Mouse (Mus musculus): Measurements from ENCODE around the gene Insm2.
"Not testable (repeated sequence)": the region's sequence is repeated elsewhere in the genome, so short reads cannot be mapped to it uniquely, and the experiment has no call there.

Gene Insm2

GRCm38 (mm10) chr12:55598887-55599561, at the start of gene Insm2:
Insm2 (plus strand) TSS chr12:55599427.
- no peak for DNase-seq

- not testable (repeated sequence) for DNase-seq
These were observed 44.3 kb upstream of the Insm2 start for GRCm38 (mm10) chr12:55554901-55555300.

- DNase-seq, result no peak
These were observed 41.4 kb upstream of the Insm2 start for GRCm38 (mm10) chr12:55557866-55558265.

- DNase-seq, result no peak
These were observed 39.9 kb upstream of the Insm2 start for GRCm38 (mm10) chr12:55559184-55559855.

- DNase-seq, result peak; percentile 25
These were observed 39.1 kb upstream of the Insm2 start for GRCm38 (mm10) chr12:55560025-55560690.

GRCm38 (mm10) chr12:55563742-55564141, 35.5 kb upstream of the Insm2 start:
- no peak for DNase-seq

- DNase-seq, result no peak
These were observed 34.9 kb upstream of the Insm2 start for GRCm38 (mm10) chr12:55564187-55564963.

- no peak for DNase-seq
These were observed 34.0 kb upstream of the Insm2 start, which contains the start of gene Aldoart2 for GRCm38 (mm10) chr12:55565206-55565605. Aldoart2 (plus strand) TSS chr12:55565239.

- DNase-seq, result no peak
These were observed 33.4 kb upstream of the Insm2 start for GRCm38 (mm10) chr12:55565867-55566266.

GRCm38 (mm10) chr12:55566837-55567236, 32.4 kb upstream of the Insm2 start:
- DNase-seq, result no peak

- DNase-seq, result no peak
These were observed 30.8 kb upstream of the Insm2 start for GRCm38 (mm10) chr12:55568466-55568865.

GRCm38 (mm10) chr12:55569676-55570075, 29.6 kb upstream of the Insm2 start:
- DNase-seq, result no peak

- no peak for DNase-seq
These were observed 28.6 kb upstream of the Insm2 start for GRCm38 (mm10) chr12:55570646-55571045.

GRCm38 (mm10) chr12:55571181-55571580, 28.0 kb upstream of the Insm2 start:
- DNase-seq, result no peak

GRCm38 (mm10) chr12:55571661-55572060, 27.6 kb upstream of the Insm2 start:
- DNase-seq, result no peak

GRCm38 (mm10) chr12:55573089-55573488, 26.1 kb upstream of the Insm2 start:
- DNase-seq, result no peak

GRCm38 (mm10) chr12:55573794-55574193, 25.4 kb upstream of the Insm2 start:
- DNase-seq, result no peak

GRCm38 (mm10) chr12:55586936-55587335, 12.3 kb upstream of the Insm2 start:
- not testable (repeated sequence) for DNase-seq

GRCm38 (mm10) chr12:55598537-55598886, 715 bp upstream of the Insm2 start:
- DNase-seq, result no peak

- DNase-seq, result peak; percentile 52
These were observed 644 bp downstream of the Insm2 start for GRCm38 (mm10) chr12:55599639-55600502.

GRCm38 (mm10) chr12:55600503-55600994, 1.3 kb downstream of the Insm2 start:
- no peak for DNase-seq

GRCm38 (mm10) chr12:55604411-55604810, 5.2 kb downstream of the Insm2 start:
- no peak for DNase-seq
